Mouse (Mus musculus) mouse trophoblast stem cell (cell line): Measurements from ENCODE around the gene Efhd2.

Experiments
- in situ Hi-C, 2 experiments: fragments of 300-500 bp; cut with MseI, MboI; formaldehyde crosslinking; loops; 2 replicates in 1 of 2; 3 replicates in 1 of 2; pipeline ENCODE4 v1.15.1; 2025

Efhd2 gene

GRCm38 (mm10) chr4:141881289-141881914, 6.7 kb upstream of the Efhd2 start:
- in situ Hi-C loops = no loop called here

DNA sequence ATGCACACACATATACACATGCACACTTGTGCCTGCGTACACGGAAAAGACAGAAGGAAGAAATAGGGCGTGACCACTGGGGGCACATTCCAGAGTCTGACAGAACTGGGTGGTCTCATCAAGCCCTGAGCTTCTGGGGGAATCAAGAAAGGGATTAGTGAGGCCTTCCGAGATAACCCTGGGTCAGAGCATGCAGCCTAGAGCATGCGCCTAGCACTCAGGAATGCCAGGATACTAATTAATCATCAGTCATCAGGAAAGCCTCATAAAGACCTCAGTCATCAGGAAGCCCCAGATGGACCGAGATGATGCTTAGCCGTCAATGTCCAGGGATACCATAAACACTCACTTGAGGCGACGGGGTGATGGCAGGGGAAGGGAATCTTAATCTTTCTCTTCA, 5.2 kb upstream of the Efhd2 start:
- in situ Hi-C loops = loop anchor here in 1 of 2 experiments (5.0 kb wide), 1 partner anchor 72 kb away; no protein-coding TSS in a partner anchor

DNA sequence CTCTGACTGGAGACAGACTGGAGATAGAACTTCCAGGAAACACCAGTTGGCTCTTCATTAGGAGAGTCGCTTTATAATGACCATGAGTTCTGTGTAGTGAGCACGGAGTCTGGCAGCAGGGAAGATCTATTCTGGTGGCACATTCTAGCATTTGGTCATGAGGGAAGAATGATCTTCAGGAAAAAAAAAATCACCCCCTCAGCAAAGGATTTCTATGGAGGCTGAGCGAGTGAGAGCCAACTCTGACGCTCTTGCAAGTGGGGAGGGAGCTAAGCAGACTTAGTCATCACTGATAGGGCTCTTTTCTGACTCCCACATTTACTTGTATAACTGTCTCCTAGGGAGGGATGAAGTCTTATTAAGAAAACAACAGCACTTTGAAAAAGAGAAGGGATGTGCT, 4.4 kb upstream of the Efhd2 start:
- in situ Hi-C loops = loop anchor here in 1 of 2 experiments (5.0 kb wide), 1 partner anchor 73 kb away; no protein-coding TSS in a partner anchor

DNA sequence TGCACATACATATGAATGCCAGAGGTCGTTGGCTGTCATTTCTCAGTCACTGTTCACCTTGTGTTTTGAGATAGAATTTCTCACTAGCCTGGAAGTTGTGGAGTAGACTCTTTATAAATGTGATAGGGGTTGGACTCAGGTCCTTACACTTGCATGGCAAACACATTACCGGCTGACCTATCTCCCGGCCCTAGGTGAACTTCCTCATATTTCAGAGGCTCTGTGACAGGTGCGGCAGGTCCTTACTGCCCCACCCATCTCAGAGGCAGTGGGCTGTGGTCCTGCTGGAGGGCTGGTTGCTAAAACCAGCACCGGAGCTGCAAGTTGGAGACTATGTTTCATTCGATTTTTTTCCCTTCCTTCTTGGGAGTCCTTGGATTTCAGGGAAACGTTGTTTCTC, 3.9 kb upstream of the Efhd2 start:
- in situ Hi-C loops = loop anchor here in 1 of 2 experiments (5.0 kb wide), 1 partner anchor 74 kb away; no protein-coding TSS in a partner anchor

GRCm38 (mm10) chr4:141875481-141876108, 875 bp upstream of the Efhd2 start:
- in situ Hi-C loops = loop anchor here in 1 of 2 experiments (5.0 kb wide), 1 partner anchor 77 kb away; no protein-coding TSS in a partner anchor

DNA sequence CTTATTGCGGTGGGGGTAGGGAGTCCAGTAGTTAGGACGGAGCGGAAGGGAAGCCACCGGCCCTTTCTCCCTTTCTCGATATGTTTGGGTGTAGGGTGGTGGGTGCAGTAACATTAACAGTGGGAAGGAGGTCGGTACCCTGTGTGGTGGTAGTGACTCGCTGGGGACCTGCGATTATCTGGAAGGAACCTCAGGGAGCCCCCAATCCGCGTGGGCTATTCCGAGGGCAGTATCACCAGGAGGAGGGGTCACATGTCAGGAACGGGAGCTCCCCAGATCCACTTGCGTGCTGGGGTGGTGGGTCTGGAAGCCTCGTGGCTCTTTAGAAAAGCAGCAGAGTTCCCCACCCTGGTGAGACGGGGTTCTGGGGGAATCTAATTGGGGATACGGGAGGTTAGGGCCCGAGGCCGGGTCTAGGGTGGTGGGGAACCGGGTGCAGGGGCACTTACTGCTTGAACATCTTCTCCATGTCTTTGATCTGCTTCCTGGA, 564 bp downstream of the Efhd2 start:
- in situ Hi-C loops = no loop called here

DNA sequence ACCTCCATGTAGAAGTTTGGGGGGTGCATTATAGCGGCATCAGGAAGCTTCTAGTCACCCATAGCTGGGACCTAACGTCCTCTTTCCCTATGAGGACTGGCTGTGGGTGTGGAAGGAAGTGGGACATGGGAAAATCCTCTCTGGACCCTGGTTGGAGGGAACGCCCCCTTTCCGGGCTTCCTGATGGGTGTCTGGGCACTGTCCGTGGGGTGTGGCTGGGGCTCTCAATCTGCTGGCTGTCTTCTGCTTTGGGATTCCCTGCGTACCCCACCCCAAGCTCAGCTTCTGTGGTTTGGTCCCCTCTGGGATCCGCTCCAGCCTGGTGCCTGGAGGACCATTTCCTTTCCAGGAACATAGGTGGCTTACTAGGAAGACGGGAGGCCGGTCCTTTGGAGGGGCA, 1.7 kb downstream of the Efhd2 start:
- in situ Hi-C loops = no loop called here

DNA sequence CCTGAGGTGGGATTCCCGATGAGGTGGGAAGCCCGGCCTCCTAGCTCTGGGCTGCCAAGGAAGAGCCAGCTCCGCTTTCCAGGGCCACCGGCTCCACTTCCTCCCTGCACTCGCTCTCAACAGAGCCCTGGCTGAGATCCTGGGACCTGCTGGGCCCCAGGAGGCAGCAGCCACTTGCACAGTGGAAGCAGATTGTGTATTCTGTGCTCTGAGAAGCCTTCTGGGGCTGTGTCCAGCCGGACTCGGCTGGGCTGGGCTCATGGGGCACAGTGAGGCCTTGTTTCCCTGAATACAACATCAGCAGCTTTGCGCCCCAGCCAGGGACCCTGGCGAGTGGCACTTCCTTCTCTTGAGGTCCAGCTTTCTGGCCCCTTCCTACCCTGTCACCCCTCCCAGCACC, 2.8 kb downstream of the Efhd2 start:
- in situ Hi-C loops = no loop called here

GRCm38 (mm10) chr4:141871333-141871725, 3.4 kb downstream of the Efhd2 start:
- in situ Hi-C loops = no loop called here

DNA sequence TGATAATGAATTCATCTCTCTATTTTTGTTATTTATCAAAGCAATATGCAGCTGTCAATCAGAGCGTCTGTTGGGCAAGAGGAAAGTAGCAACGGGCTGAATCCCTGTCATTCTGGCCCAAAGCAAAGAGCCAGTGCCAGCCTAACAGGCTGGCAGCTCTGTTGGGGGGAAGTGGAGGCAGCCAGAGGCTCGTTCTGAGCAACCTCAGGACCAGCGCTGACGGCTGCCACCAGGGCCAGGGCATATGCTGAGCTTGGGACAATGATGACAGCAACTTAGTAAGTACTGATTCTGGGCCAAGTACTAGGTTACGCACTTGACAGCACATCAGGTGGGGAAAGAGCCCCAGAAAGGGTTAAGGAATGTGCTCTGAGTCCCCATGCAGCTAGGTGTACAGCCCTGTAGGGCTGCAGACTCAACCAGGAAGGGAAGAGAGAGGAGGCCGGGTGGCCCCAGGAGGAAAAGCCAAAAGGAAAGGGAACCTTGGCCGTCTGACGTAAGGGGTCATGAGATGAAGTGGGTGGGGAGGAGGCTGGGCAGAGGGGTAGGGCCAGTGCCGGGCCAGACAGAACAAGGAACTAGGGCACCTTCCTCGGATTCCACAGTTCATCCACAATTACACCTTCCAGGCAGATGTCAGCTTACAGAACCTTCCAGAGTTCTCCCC, 3.9 kb downstream of the Efhd2 start:
- in situ Hi-C loops = no loop called here

DNA sequence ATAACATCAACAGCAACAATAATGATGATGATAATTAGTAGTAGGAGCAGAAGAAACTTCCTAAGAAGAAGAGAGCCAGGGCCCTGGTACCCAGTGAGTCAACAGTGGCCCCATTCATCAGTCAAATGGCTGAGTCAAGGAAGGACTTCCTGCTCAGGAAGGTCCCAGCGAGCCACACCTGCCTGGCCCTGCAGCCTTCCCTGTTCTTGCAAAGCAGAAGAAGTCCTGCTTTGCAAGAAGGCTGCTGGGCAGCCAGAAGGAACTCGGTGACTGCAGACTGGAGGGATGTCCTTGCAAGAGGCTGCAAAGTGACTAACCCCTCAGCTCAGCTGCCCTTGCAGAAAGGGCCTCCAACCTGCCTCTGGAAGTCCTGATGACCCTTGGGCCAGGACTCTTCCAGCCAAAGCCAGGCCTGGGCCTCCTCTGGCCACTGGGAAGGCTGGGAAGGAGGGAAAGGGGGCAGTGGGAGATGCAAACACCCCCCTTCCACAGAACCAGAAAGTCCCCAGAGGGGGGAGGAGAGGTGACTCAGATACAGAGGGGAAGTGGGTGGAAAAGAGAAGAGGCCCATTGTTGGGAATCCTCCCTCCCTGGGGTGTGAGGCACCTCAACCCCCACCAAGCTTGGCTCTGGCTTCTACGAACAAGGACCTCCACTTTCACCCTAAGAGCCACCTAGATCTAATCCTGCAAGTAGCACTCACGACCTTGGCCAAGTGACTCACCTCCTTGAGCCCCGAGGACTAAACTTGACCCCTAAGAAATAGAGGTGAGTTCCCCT, 5.1 kb downstream of the Efhd2 start:
- in situ Hi-C loops = no loop called here

DNA sequence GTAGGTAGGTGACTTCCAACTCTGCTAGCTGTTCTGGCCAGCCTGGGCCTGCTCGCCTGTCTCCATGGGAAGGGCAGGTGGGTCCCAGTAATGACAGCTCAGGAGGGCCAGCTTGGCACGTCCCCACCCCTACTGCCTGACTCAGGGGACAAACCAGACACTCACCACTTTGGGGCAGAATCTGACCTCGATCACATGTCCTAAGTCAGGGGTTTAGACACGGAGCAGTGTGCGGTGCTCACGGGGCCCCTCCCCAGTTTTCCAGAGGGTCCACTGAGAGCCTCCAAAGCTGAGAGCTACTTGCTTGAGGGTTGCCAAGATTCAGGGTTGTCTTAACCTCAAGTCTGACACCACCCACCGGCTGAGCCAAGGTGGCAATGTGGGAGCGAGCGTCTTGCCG, 6.7 kb downstream of the Efhd2 start:
- in situ Hi-C loops = no loop called here

DNA sequence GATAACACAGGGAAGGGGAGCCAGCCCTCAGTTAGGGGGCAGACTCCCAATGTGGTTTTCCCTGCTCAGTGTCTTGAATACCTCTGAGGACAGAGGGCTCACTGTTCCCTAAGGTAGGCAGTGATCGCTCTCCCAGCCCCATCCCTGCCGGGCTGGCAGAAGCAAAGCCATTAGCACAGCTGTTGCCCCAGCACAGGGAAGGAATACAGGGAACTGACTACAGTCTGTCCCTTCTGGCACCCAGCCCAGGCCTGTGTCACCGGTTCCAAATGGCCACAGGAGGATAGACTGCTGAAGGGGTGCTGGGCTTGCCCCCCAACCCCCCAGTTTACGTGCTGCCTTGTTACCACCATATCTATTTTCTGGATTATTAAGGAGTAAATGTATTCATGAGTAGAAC, 7.2 kb downstream of the Efhd2 start:
- in situ Hi-C loops = no loop called here

DNA sequence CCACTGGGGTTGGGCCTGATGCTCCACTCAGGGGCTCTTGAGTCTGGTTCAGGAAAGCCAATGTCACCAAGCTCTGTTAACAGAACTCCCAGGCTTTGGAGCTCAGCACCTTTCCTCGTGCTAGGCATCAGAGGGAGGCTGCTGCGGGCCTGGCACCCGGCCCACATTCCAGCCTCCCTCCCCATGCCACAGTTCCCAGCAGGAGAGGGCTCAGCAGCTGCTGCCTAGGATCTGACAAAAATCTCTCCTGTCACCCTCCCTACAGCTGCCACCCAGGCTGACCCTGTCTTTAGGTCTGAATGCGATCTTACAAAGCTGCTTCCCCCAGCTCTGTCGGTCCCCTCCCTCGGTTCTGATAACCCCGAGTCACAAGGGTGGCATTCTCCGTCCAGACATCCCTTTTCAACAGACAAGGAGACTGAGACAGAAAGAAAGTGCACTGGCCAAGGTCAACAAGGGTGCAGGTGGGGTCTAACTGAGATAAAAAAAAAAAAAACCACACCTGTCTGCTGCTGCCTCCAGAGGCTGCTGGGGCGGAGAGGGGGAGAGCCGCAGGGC, 7.7 kb downstream of the Efhd2 start:
- in situ Hi-C loops = no loop called here

GRCm38 (mm10) chr4:141865600-141865999, 9.1 kb downstream of the Efhd2 start:
- in situ Hi-C loops = no loop called here

DNA sequence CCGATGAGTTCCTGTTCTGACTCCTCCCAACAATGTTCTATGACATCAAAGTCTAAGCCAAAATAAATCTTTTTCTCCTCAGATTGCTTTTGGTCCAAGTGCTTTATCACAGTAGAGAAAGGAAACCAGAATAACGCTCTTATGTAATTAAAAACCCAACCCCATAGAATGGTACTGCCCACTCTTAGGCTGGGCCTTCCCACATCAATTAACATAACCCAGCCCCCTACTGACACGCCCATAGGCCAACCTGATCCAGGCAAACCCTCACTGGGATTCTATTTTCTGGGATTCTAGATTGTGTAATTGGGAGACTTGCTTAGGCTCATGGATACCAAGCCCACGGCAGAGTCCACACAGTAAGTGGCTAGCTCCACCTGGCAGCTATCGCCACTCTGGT, 9.7 kb downstream of the Efhd2 start:
- in situ Hi-C loops = no loop called here

DNA sequence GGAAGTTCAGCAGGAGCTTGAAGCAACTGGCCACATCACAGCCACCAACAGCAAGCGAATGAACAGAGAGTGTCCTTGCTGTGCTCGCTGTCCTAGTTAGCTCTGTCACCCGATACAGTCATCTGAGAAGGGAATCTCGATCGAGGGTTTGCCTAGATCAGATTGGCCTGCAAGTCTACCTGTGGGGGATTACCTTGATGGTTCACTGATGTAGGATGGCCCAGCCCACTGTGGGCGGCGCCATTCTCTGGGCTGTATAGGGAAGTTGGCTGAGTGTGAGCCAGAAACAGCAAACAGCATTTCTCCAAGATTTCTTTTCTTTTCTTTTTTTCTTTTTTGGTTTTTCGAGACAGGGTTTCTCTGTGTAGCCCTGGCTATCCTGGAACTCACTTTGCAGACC, 10.2 kb downstream of the Efhd2 start:
- in situ Hi-C loops = no loop called here

GRCm38 (mm10) chr4:141863726-141864280, 10.9 kb downstream of the Efhd2 start:
- in situ Hi-C loops = no loop called here

- in situ Hi-C loops = no loop called here
Measured at GRCm38 (mm10) chr4:141862867-141863266, 11.9 kb downstream of the Efhd2 start.

DNA sequence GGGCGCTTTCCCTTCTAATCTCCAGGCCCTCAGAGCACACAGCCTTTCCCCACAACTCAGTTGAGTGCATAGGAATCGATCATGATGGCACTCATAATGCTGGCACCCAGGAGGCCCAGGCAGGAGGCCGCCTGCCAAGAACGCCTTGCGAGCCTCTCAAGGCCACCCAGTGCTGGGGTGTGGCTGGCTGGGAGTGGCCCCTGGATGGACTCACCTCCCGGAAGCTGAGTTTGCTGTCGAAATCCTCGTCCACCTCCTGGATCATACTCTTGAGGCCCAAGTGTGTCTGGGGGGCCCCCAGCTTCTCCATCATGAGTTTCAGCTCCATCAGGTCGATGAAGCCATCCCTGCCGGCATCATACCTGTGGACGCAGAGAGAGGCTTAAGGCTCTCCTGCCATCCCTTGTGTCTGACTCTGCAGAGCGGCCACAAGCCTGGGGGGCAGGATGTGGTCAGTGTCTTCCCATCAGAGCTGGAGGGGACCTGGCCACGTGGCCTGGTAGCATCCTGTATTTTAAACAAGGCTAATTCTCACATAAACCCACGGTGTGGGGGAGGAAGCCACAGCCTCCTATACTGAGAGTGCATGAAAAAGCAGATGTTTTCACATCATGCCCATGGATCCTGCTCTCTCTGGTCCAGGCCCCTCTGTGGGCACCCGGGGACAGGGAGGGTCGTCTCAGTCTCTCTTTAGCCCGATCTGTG, 13.0 kb downstream of the Efhd2 start:
- in situ Hi-C loops = no loop called here
